Mouse (Mus musculus) thymus, adult 2 months (tissue): Measurements from ENCODE around the gene Cad. TPM values are rescaled to one million over a fixed set of nuclear protein-coding genes. Genes with fewer than 3 reads are reported as not detected.

Experiments used
- DNase-seq: peaks from one replicate; pipeline ENCODE4 v3.0.0; 2021
- H3K27ac ChIP-seq: fragments of 200-500 bp; 2 replicates; pipeline ENCODE4 v1.5.1; 2012; ENCODE audit warnings: low read length, control low read depth; ENCODE audit not compliant: control insufficient read depth, insufficient read depth
- H3K27me3 ChIP-seq: fragments of 200-500 bp; 2 replicates; pipeline ENCODE4 v1.6.1; 2012; ENCODE audit warnings: mild to moderate bottlenecking, low read length, moderate library complexity, mixed read lengths; ENCODE audit not compliant: control insufficient read depth, insufficient read depth
- H3K36me3 ChIP-seq: fragments of 200-500 bp; 2 replicates; pipeline ENCODE4 v1.6.1; 2012; ENCODE audit warnings: mild to moderate bottlenecking, low read length, moderate library complexity; ENCODE audit not compliant: control insufficient read depth, insufficient read depth
- H3K4me1 ChIP-seq: fragments of 200-500 bp; replicated peaks from 2 replicates; pipeline ENCODE4 v1.6.1; 2012; ENCODE audit warnings: low read length; ENCODE audit not compliant: control insufficient read depth, insufficient read depth
- H3K4me3 ChIP-seq: fragments of 200-500 bp; 2 replicates; pipeline ENCODE4 v1.5.1; 2012; ENCODE audit warnings: mild to moderate bottlenecking, low read length, control low read depth, moderate library complexity; ENCODE audit not compliant: control insufficient read depth, insufficient read depth
- CTCF ChIP-seq: fragments of 200-500 bp; IDR thresholded peaks from 2 replicates; pipeline ENCODE4 v1.5.1; 2012; ENCODE audit warnings: mild to moderate bottlenecking, control low read depth, low read length, moderate library complexity, borderline replicate concordance; ENCODE audit not compliant: control insufficient read depth, poor library complexity, insufficient read depth; ENCODE audit errors: extremely low read depth
- POLR2A ChIP-seq: fragments of 200-500 bp; IDR thresholded peaks from 2 replicates; pipeline ENCODE4 v1.6.1; 2012; ENCODE audit warnings: mild to moderate bottlenecking, low read length, control low read depth, moderate library complexity; ENCODE audit not compliant: control insufficient read depth, poor library complexity, insufficient read depth; ENCODE audit errors: extremely low read depth
- WGBS: fragments of 180-500 bp; shearing (Covaris S2); methylation state at CpG from one replicate; pipeline ENCODE4 v1.1.7; 2018; 5-methylcytosine and 5-hydroxymethylcytosine counted together
- polyA plus RNA-seq: library from polyadenylated mRNA; depleted of rRNA; stranded (reverse); fragments of >200 nt; gene quantifications from 2 replicates; pipeline ENCODE4 v1.2.3, GENCODE M21; 2012

Cad gene
- polyA plus RNA-seq, 1 experiment = 59.8 TPM

DNA sequence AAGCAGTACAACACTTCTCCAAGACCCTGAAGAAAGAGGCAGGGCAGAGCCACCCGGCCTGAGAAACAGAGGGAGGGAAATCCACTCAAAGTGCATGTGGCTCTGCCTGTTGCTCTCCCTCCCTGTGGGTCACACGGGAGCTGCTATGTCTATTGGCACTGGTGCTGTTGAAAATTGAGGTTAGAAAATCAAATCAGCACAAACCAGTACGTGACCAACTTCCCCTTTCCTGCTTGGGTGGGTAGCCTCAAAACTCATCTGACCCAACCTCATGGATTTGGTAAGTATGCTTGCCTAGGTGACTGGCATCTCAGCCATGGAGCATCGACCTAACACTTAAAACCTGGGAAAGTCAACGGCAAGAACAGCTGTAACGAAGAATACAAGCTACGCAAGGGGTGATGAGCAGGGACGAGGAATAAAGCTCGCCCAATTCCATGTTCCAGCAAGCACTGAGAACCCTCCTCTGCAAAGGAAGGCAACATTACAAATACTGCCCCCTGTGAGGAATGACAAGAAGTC, 51.3 kb downstream of the Cad start, which contains the start of gene Dnajc5g:
Gene Dnajc5g (plus strand): TSS at position 472 of the 522 bp plus-strand sequence.
- TF ChIP-seq POLR2A = no peak
- TF ChIP-seq CTCF = no peak
- DNase-seq = no peak
- Histone ChIP-seq H3K27me3 (no peaks in the 10 kb centered on the region; the same call in 1 of the 2 replicates), H3K4me3 (no peak within 1 kb of the TSS), H3K4me1 (no peaks in the 10 kb centered on the region), H3K27ac (no peak within 1 kb of the TSS), H3K36me3 (no peaks in the 10 kb centered on the region)
- 52% methylated on average over 9 of the region's 9 CpGs for WGBS

DNA sequence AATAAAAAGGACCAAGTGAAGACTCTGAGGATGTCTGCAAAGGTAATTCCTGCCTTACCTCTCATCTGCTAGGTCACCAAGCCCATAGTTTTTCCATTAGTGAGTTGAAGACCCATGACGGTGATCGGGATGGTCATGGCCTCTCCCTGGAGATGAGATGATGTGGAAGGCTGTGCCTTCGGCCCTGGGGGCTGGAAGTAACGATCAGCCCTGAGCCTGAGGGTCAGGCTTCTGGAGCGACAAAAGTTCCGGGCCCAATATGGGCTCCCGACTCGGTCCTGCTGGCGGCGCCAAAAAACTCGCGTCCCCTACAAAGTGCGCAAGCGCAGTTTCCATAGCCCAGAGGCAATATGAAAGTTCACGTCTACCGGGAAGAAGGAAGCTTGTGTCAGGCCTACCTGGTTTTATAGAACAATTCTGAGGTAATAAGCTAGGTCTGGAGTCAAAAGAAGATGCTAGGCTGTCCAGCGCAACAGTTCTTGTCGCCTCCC, 53.5 kb downstream of the Cad start, which contains the start of gene Slc30a3:
Gene Slc30a3 (minus strand): TSS at position 238 of the 491 bp plus-strand sequence.
- Histone ChIP-seq H3K27me3 (no peaks in the 10 kb centered on the region; the same call in 1 of the 2 replicates), H3K27ac (no peak within 1 kb of the TSS), H3K4me1 (no peaks in the 10 kb centered on the region)

DNA sequence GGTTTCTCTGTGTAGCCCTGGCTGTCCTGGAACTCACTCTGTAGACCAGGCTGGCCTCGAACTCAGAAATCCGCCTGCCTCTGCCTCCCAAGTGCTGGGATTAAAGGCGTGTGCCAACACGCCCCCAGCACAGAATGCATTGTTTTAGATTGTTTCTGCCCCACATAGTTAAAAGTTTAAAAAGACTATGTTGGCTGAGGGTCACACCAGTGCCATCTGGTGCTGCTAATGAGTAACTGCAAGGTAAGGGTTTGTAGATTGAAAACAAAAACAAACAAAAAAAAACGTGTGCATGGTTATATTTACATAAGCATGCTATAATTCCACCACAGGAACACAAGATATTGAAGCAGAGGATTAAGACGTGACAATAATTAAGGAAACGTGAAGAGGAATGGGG, 56.2 kb downstream of the Cad start:
- 22% methylated on average over 7 of the region's 7 CpGs for WGBS
- no peaks in the 10 kb centered on the region for H3K4me1 ChIP-seq
- no peak for TF ChIP-seq POLR2A
- no peak for TF ChIP-seq CTCF
- no peaks in the 10 kb centered on the region for H3K36me3 ChIP-seq
- H3K4me3 ChIP-seq = no peak overlapping the region
- no peak for DNase-seq
- H3K27me3 ChIP-seq = no peaks in the 10 kb centered on the region
- no peak overlapping the region for H3K27ac ChIP-seq

More for the DNA sequence above, 53.5 kb downstream of the Cad start, which contains the start of gene Slc30a3:
- DNase-seq = no peak
- 93% methylated on average over 18 of the region's 18 CpGs for WGBS
- no peak within 1 kb of the TSS for H3K4me3 ChIP-seq
- TF ChIP-seq POLR2A = no peak
- no peak for TF ChIP-seq CTCF
- H3K36me3 ChIP-seq = no peaks in the 10 kb centered on the region

DNA sequence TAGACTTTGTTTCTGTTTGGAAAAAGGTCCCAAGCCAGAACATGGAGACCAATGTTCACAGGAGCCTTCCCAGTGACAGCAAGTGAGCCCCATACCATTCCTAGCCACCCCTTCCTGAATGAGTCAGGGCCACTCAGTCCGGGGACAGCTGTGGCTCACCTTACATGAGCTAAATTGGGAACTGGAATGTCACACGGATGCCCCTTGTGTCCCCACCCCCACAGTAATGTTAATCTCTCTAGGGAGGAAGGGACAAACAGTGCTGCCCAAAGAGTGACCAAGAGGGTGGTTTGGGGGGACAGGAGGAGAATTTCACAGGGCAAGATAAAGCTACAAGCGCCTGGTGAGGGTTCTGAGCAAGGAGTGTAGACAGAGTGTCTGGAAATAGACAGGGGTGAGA, 61.8 kb downstream of the Cad start, which contains the start of gene Trim54:
Gene Trim54 (plus strand): TSS at position 359 of the 400 bp plus-strand sequence.
- Histone ChIP-seq H3K36me3 (no peaks in the 10 kb centered on the region), H3K4me3 (no peak within 1 kb of the TSS), H3K27me3 (no peaks in the 10 kb centered on the region; the same call in 1 of the 2 replicates), H3K27ac (no peak within 1 kb of the TSS), H3K4me1 (no peaks in the 10 kb centered on the region)
- no peak for DNase-seq
- 43% methylated on average over 3 of the region's 3 CpGs for WGBS
- TF ChIP-seq POLR2A = no peak

DNA sequence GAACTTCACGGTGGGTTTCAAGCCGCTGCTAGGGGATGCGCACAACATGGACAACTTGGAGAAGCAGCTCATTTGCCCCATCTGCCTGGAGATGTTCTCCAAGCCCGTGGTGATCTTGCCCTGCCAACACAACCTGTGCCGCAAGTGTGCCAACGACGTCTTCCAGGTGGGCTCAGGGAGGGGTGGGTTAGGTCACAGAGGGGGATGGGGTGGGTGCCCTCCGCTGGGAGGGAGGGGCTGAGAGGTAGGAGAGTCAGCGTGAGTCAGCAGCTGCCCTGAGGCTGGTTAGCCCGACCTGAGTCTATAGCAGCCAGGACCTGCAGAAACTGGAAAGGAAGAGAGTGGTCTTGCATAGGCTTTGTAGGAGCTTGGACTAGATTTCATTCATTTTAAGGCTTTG, 62.3 kb downstream of the Cad start:
- Histone ChIP-seq H3K27ac (no peak overlapping the region), H3K4me1 (no peaks in the 10 kb centered on the region), H3K4me3 (no peak overlapping the region), H3K27me3 (no peaks in the 10 kb centered on the region; the same call in 1 of the 2 replicates), H3K36me3 (no peaks in the 10 kb centered on the region)
- DNase-seq = no peak
- WGBS = 43% methylated on average over 10 of the region's 10 CpGs
- no peak for TF ChIP-seq CTCF
- no peak for TF ChIP-seq POLR2A

DNA sequence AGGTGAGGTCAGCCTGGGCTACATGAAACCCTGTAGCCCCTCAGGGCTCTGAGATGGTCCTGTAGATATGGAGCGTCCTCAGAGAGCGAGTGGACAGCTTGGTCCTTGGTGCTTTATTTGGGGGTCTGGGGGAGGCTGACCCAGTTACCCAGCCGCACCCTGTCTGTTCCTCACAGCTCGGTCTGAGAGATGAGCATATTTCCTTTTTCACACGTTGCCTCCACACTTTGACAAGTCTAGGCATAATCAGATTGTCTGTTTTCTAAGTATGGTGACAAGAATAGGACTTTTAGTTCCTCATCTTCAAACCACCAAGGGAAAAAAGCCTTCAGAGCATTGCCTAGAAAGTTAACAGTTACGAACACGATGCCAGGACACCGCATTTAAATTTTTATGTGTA, 66.5 kb downstream of the Cad start:
- H3K36me3 ChIP-seq = no peaks in the 10 kb centered on the region

DNA sequence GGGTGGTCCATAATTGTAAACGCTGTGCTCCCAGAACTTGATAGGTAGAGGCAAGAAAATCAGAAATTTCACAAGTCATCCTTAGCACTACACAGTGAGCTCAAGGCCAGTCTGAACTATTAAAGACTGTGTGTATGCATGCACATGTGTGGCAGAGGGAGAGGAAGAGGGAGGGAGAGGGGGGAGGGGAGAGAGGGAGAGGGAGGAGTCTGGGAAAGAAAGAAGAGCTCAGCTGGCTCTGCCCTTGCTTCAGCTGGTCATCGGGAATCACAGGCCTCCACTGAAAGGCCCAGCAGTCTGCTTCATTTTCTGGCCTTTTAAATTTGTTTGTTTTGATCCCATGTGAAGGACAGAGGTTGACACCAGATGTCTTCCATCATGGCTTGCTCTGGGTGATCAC, 68.9 kb downstream of the Cad start:
- Histone ChIP-seq H3K4me1 (no peaks in the 10 kb centered on the region), H3K27me3 (no peaks in the 10 kb centered on the region), H3K4me3 (no peak overlapping the region), H3K36me3 (no peaks in the 10 kb centered on the region), H3K27ac (no peak overlapping the region)
- no peak for DNase-seq
- WGBS = 75% methylated on average over 2 of the region's 2 CpGs
- TF ChIP-seq CTCF (no peak), POLR2A (no peak)

More for the DNA sequence above, 66.5 kb downstream of the Cad start:
- Histone ChIP-seq H3K4me1 (no peaks in the 10 kb centered on the region), H3K27ac (no peak overlapping the region), H3K4me3 (no peak overlapping the region), H3K27me3 (no peaks in the 10 kb centered on the region; the same call in 1 of the 2 replicates)
- TF ChIP-seq POLR2A (no peak), CTCF (no peak)
- no peak for DNase-seq
- WGBS = 26% methylated on average over 8 of the region's 8 CpGs
